Mouse (Mus musculus) lung, postnatal 0 days (tissue): Measurements from ENCODE around the gene Atp6ap1. TPM values are rescaled to one million over a fixed set of nuclear protein-coding genes. Genes with fewer than 3 reads are reported as not detected.
A peak's percentile ranks its signal among the peaks of the same experiment; 100 is the strongest.

Experiments used
- ATAC-seq: fragments of 200-750 bp; cut with Nextera tagmentation; 2 replicates; pipeline ENCODE4 v1.8.0; 2017; ENCODE audit warnings: moderate library complexity
- DNase-seq: peaks from one replicate; pipeline ENCODE4 v3.0.0-alpha.2; 2016; ENCODE audit warnings: low spot score
- H3K27ac ChIP-seq: fragments of 300-500 bp; sonication (generic); 2 replicates; pipeline ENCODE4 v1.5.1; 2014; ENCODE audit warnings: antibody characterized with exemption, mild to moderate bottlenecking, low read length, mixed read lengths
- H3K27me3 ChIP-seq: fragments of 300-500 bp; sonication (generic); replicated peaks from 2 replicates; pipeline ENCODE4 v1.6.1; 2014; ENCODE audit warnings: low read length, mixed read lengths; ENCODE audit not compliant: insufficient read depth
- H3K36me3 ChIP-seq: fragments of 300-500 bp; sonication (generic); 2 replicates; pipeline ENCODE4 v1.6.1; 2014; ENCODE audit warnings: low read length, mixed read lengths; ENCODE audit not compliant: insufficient read depth
- H3K4me1 ChIP-seq: fragments of 300-500 bp; sonication (generic); 2 replicates; pipeline ENCODE4 v1.6.1; 2014; ENCODE audit warnings: antibody characterized with exemption, low read depth, low read length, mixed read lengths; ENCODE audit not compliant: insufficient read depth
- H3K4me2 ChIP-seq: fragments of 300-500 bp; sonication (generic); replicated peaks from 2 replicates; pipeline ENCODE4 v1.6.1; 2014; ENCODE audit warnings: low read depth, mild to moderate bottlenecking, low read length, moderate library complexity, mixed read lengths
- H3K4me3 ChIP-seq: fragments of 300-500 bp; sonication (generic); 2 replicates; pipeline ENCODE4 v1.5.1; 2014; ENCODE audit warnings: low read depth, low read length
- H3K9ac ChIP-seq: fragments of 300-500 bp; sonication (generic); replicated peaks from 2 replicates; pipeline ENCODE4 v1.6.1; 2014; ENCODE audit warnings: low read depth, mild to moderate bottlenecking
- H3K9me3 ChIP-seq: fragments of 300-500 bp; sonication (generic); 2 replicates; pipeline ENCODE4 v1.6.1; 2016; ENCODE audit warnings: low read length, mixed read lengths
- CTCF ChIP-seq: IDR thresholded peaks from 2 replicates; pipeline ENCODE4 v1.5.1; 2016; ENCODE audit warnings: antibody characterized with exemption, mild to moderate bottlenecking
- EP300 ChIP-seq: IDR thresholded peaks from 2 replicates; pipeline ENCODE4 v1.6.1; 2016; ENCODE audit warnings: antibody characterized with exemption, mild to moderate bottlenecking, control low read depth
- WGBS: fragments of 180-500 bp; shearing (Covaris S2); extraction: QIAGEN DNeasy Blood & Tissue Kit; methylation state at CpG from one replicate; pipeline ENCODE4 v1.1.7; 2014; 5-methylcytosine and 5-hydroxymethylcytosine counted together
- polyA plus RNA-seq: library from polyadenylated mRNA; unstranded; fragments of >200 nt; fragmentation: Nextera tagmentation; extraction: Ambion mirVana; gene quantifications from 2 replicates; pipeline ENCODE4 v1.2.1, GENCODE M21; 2015

Atp6ap1 gene
- polyA plus RNA-seq, 1 experiment from 2014 or later: 140 TPM

DNA sequence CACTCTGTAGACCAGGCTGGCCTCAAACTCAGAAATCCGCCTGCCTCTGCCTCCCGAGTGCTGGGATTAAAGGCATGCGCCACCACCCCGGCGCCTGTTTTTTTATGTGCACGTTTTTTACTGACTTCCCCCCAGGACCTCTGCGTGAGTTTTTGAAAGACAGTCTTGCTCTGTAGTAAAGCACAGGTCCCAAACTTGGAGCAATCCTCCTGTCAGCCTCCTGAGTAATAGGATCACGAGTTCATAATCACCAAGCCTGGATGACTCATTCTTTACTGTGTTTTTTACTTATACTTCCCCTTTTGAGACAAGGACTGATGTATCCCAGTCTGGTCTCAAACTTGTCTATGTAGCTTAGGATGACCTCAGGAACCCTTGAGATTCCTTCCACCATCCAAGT is 19.0 kb upstream of the Atp6ap1 start:
- peak; percentile 30 for DNase-seq
- 73% methylated on average over 8 of the region's 8 CpGs for WGBS
- no peaks in the 10 kb centered on the region for H3K36me3 ChIP-seq
- ATAC-seq: no peak
- no peaks in the 10 kb centered on the region for H3K4me1 ChIP-seq
- no peak overlapping the region for H3K4me2 ChIP-seq
- H3K9me3 ChIP-seq: no peaks in the 10 kb centered on the region
- no peak overlapping the region for H3K9ac ChIP-seq
- TF ChIP-seq EP300 (no peak), CTCF (no peak)
- no peak overlapping the region for H3K27ac ChIP-seq
- no peaks in the 10 kb centered on the region for H3K27me3 ChIP-seq
- no peak overlapping the region for H3K4me3 ChIP-seq

DNA sequence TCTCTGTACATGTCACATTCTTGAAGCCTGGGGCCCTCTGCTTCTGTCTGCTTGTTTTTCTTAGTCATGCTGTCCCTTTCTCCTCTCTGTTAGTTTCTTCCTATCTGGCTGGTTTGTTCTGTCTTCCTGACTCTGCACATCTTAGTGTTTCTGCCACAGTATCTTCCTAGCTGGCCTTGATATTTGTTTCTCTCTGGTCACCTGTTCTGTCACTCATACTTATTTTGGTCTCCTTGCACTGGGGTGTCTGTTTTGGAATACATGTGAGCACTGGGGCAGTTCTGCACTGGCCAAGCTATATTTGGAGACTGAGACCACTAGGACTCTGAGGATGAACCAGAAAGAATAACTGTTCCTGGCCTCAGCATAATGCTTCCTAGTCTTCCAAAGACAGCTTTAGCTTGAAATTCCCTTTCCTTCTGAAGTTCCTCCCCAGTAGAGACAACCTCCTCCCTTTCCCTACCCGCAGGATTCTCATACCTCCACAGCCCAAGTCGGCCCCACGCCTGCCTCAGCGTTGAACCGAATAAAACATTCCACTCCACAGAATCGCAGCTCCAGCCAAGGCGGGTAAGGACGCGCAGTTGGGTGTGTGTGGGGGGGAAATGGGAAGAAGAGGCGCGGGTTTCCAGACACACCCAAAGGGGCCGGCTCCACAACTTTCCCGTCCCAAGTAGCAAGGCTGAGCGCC is 15.7 kb upstream of the Atp6ap1 start:
- no peaks in the 10 kb centered on the region for H3K9me3 ChIP-seq
- 8% methylated on average over 14 of the region's 14 CpGs for WGBS
- H3K4me1 ChIP-seq: no peaks in the 10 kb centered on the region; the same call in 1 of the 2 replicates
- H3K4me3 ChIP-seq: peak overlapping the region; percentile 42
- H3K36me3 ChIP-seq: no peaks in the 10 kb centered on the region
- no peaks in the 10 kb centered on the region for H3K27me3 ChIP-seq
- DNase-seq: no peak
- peak overlapping the region; percentile 86; the same call in 1 of the 2 replicates for H3K27ac ChIP-seq
- 0 out of 2 replicates have a peak overlapping the region, but pooled peaks have one; percentile 8 for H3K9ac ChIP-seq
- ATAC-seq: no peak
- TF ChIP-seq CTCF: no peak
- TF ChIP-seq EP300: no peak
- H3K4me2 ChIP-seq: peak overlapping the region; percentile 59

DNA sequence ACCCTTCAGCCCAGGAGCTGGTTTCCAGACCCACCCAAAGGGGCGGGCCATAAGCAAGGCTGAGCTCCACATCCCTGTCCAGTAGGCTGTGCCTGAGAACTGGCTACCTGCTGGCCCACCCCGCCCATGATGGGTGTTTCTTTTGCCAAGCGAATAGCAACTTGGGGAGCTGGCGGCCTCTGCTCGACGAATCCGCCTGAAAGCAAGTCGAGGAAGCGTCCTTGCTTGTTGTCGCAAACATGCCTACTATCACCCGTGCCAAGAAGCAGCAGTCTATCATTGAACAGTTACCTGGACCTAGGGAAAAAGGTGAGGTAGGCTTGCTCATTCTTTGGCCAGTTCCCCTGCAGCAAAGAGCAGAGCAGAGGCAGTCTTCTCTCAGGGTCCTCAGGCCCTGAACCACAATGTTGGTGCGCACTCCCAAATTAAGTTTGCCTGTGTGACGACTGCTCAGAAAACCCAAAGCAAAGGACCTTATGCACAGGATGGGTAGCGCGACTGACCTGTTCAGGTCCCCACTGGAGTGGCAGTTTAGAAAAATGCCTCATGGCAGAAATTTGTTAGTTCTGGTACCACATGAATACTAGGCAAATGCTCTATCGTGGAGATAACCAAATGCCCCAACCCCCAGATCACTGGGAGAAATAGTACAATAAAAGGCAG is 15.0 kb upstream of the Atp6ap1 start, which contains the start of the genes Taz and Dnase1l1:
Taz (plus strand) TSS at position 181 of the 663 bp plus-strand sequence.
Dnase1l1 (minus strand) TSS at position 606 of the 663 bp plus-strand sequence.
- ATAC-seq: peak; percentile 93
- WGBS: 9% methylated on average over 16 of the region's 16 CpGs

DNA sequence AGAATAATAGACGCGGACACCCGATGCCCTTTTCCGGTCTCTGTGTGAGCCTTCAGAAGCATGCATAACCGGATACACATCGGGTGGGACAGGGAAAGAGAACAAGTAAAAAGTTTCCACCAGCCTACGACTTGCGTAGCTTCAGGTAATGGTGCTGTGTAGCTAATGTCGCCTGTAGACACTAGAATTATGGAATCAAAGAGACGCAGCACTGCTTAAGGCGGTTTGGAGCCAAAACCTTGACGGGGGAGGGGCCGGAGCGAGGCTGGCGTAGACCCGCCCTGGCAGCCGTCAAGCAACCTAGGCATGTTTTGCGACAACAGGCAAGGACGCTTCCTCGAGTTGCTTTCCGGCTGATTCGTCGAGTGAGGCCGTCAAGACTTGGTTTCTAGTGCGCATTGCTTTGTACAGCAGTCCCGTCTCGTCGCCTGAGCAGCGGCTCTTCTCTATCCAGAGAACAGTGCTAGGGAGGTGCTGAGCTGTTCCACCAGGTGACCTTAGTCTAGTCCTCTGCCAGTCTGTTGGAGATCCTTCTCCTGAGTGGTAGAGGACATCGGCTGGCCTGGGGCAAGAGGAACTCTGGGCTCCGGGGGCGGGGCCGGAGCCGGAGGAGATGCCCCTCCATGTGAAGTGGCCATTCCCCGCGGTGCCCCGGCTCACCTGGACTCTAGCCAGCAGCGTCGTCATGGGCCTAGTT is 14.4 kb upstream of the Atp6ap1 start:
- DNase-seq: peak; percentile 92
- Histone ChIP-seq H3K4me3 (peak overlapping the region; percentile 42), H3K27ac (peak overlapping the region; percentile 86)

More for the DNA sequence above, 15.0 kb upstream of the Atp6ap1 start, which contains the start of the genes Taz and Dnase1l1:
- Histone ChIP-seq H3K27me3 (no peaks in the 10 kb centered on the region), H3K9ac (peak within 1 kb of the TSS; percentile 44), H3K4me1 (no peaks in the 10 kb centered on the region; the same call in 1 of the 2 replicates), H3K36me3 (no peaks in the 10 kb centered on the region), H3K27ac (peak within 1 kb of the TSS; percentile 86), H3K4me3 (peak within 1 kb of the TSS; percentile 42), H3K4me2 (peak within 1 kb of the TSS; percentile 59), H3K9me3 (no peaks in the 10 kb centered on the region)
- TF ChIP-seq CTCF: peak; percentile 20; the same call in 1 of the 2 replicates
- no peak for TF ChIP-seq EP300
- DNase-seq: peak; percentile 95

DNA sequence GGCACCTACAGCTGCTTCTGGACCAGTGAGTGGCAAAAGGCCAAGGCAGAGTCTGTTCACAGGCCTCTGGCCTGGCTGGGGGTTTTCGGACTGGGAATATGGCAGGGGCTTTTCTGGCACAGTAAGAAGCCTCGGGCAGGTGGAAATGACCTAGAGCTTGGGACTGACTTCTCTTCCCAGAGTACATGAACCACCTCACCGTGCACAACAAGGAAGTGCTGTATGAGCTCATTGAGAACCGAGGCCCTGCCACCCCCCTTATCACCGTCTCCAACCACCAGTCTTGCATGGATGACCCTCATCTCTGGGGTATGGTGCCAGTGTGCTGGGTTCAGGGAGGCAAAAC is 13.8 kb upstream of the Atp6ap1 start:
- no peak; the same call in 1 of the 2 replicates for ATAC-seq
- peak overlapping the region; percentile 86 for H3K27ac ChIP-seq
- peak overlapping the region; percentile 42 for H3K4me3 ChIP-seq
- H3K27me3 ChIP-seq: no peaks in the 10 kb centered on the region
- 45% methylated on average over 5 of the region's 5 CpGs for WGBS
- H3K9ac ChIP-seq: peak overlapping the region; percentile 44
- no peaks in the 10 kb centered on the region; the same call in 1 of the 2 replicates for H3K4me1 ChIP-seq
- no peaks in the 10 kb centered on the region for H3K36me3 ChIP-seq
- DNase-seq: no peak
- TF ChIP-seq EP300: no peak
- H3K4me2 ChIP-seq: peak overlapping the region; percentile 59
- H3K9me3 ChIP-seq: no peaks in the 10 kb centered on the region

More for the DNA sequence above, 14.4 kb upstream of the Atp6ap1 start:
- Histone ChIP-seq H3K4me1 (no peaks in the 10 kb centered on the region; the same call in 1 of the 2 replicates), H3K27me3 (no peaks in the 10 kb centered on the region), H3K36me3 (no peaks in the 10 kb centered on the region), H3K4me2 (peak overlapping the region; percentile 59), H3K9ac (peak overlapping the region; percentile 44), H3K9me3 (no peaks in the 10 kb centered on the region)
- no peak for TF ChIP-seq CTCF
- no peak for TF ChIP-seq EP300
- peak; percentile 75 for ATAC-seq
- 16% methylated on average over 38 of the region's 39 CpGs for WGBS

GRCm38 (mm10) chrX:74293431-74293830 is 3.5 kb upstream of the Atp6ap1 start:
- TF ChIP-seq CTCF (no peak), EP300 (no peak)
- Histone ChIP-seq H3K27me3 (no peaks in the 10 kb centered on the region), H3K4me1 (no peaks in the 10 kb centered on the region), H3K4me3 (no peak overlapping the region), H3K9me3 (no peaks in the 10 kb centered on the region), H3K27ac (no peak overlapping the region), H3K36me3 (no peaks in the 10 kb centered on the region), H3K4me2 (no peak overlapping the region), H3K9ac (no peak overlapping the region)
- 64% methylated on average over 4 of the region's 4 CpGs for WGBS
- no peak for DNase-seq
- no peak for ATAC-seq
